Mouse (Mus musculus) MEL (cell line): Measurements from ENCODE around the gene Arhgap42.

Source experiments
- CTCF ChIP-seq, 3 experiments: IDR thresholded peaks in 2 of 3; conservative IDR thresholded peaks in 1 of 3; 2 replicates each; pipeline ENCODE4 v1.5.1; 2011 to 2012; ENCODE audit warnings: low read length in 3 of 3, low read depth in 2 of 3, mild to moderate bottlenecking in 2 of 3, improper control_type of control experiment in 1 of 3, inconsistent platforms in 1 of 3, mixed read lengths in 1 of 3, moderate library complexity in 1 of 3; ENCODE audit not compliant: control insufficient read depth in 1 of 3, insufficient read depth in 1 of 3, poor library complexity in 1 of 3, severe bottlenecking in 1 of 3
- EP300 ChIP-seq, 2 experiments: IDR thresholded peaks; 2 replicates each; pipeline ENCODE4 v1.6.1; 2011; ENCODE audit warnings: improper control_type of control experiment in 2 of 2, low read length in 2 of 2, low read depth in 1 of 2, mild to moderate bottlenecking in 1 of 2
- POLR2A ChIP-seq, 2 experiments: IDR thresholded peaks; 2 replicates each; pipeline ENCODE4 v1.6.1; 2011 to 2012; ENCODE audit warnings: low read length in 2 of 2, mild to moderate bottlenecking in 2 of 2, control low read depth in 1 of 2, improper control_type of control experiment in 1 of 2, low read depth in 1 of 2, moderate library complexity in 1 of 2; ENCODE audit not compliant: control insufficient read depth in 1 of 2, insufficient read depth in 1 of 2, poor library complexity in 1 of 2

DNA sequence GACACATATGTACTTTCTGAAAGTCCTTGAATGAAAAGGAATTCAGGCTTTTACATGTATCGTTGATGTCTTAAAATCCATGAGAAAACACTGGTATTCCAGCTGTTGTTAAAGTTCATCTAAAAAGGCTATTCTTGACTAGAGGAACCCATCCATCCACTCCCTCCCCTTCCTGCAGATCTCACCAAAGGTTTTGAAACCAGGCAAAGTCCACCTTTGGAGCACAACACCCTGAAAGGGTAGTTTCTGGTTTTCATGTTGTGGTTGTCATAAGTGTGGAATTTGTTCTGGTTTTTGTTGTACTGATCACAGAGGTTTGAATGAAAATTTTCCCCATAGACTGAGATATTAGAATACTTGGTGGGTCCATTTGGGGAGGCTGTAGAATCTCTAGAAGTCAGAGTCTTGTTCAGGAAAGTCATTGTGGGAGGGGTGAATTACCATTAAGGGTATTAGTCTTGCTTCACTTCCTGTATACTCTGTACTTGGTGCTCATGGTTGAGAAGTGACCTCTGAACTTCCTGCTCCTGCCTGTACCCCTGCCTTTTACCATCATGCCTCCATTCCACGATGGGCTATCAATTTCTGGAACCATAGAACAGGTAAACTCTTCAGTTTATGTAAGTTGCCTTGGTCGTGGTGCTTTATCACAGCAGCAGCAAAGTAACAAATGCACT is 27.4 kb downstream of the Arhgap42 start:
- TF ChIP-seq EP300 (IDR thresholded peaks at IDR 0.05; ENCODE audit: low read depth in 1 of 2, low read length in 2 of 2) (no peak), CTCF (IDR thresholded peaks at IDR 0.05 in 2 of 3, conservative IDR thresholded peaks at IDR 0.05 in 1 of 3; ENCODE audit: control insufficient read depth in 1 of 3, insufficient read depth in 1 of 3, low read depth in 2 of 3, low read length in 3 of 3, poor library complexity in 1 of 3, severe bottlenecking in 1 of 3) (no peak), POLR2A (IDR thresholded peaks at IDR 0.05; ENCODE audit: control insufficient read depth in 1 of 2, insufficient read depth in 1 of 2, low read depth in 1 of 2, low read length in 2 of 2, poor library complexity in 1 of 2) (no peak)
